Mouse (Mus musculus) CD4-positive, CD25-positive, alpha-beta regulatory T cell, adult 4 months (primary cell): ENCODE results near the gene Gm13277. TPM values are rescaled to one million over a fixed set of nuclear protein-coding genes. Genes with fewer than 3 reads are reported as not detected.
"Not testable (repeated sequence)": the region's sequence is repeated elsewhere in the genome, so short reads cannot be mapped to it uniquely, and the experiment has no call there.

Source experiments
- ATAC-seq: one replicate; pipeline ENCODE4 v1.8.0; 2017
- polyA plus RNA-seq, 2 experiments: library from polyadenylated mRNA; unstranded; fragments of 100-300 nt; shearing (Covaris generic); gene quantifications; one replicate each; pipeline ENCODE4 v1.2.1; 2017

Gm13277 gene
- polyA plus RNA-seq, result not detected

- not testable (repeated sequence) for ATAC-seq
Observed at GRCm38 (mm10) chr4:88788402-88788801, at the start of gene Gm13277. Gm13277 (plus strand) TSS chr4:88788632.

GRCm38 (mm10) chr4:88739036-88739435 is 49.4 kb upstream of the Gm13277 start:
- no peak for ATAC-seq

GRCm38 (mm10) chr4:88741426-88741825 is 47.0 kb upstream of the Gm13277 start:
- ATAC-seq, result no peak

GRCm38 (mm10) chr4:88742771-88743371 is 45.6 kb upstream of the Gm13277 start:
- ATAC-seq, result peak; percentile 66

GRCm38 (mm10) chr4:88744207-88744606 is 44.2 kb upstream of the Gm13277 start:
- peak; percentile 38 for ATAC-seq

- no peak for ATAC-seq
Observed at GRCm38 (mm10) chr4:88749926-88750325, 38.5 kb upstream of the Gm13277 start.

GRCm38 (mm10) chr4:88754818-88755340 is 33.6 kb upstream of the Gm13277 start, which contains the start of gene Gm13271:
Gm13271 (plus strand) TSS chr4:88754868.
- ATAC-seq, result not testable (repeated sequence)

- ATAC-seq, result not testable (repeated sequence)
Observed at GRCm38 (mm10) chr4:88756581-88757513, 31.6 kb upstream of the Gm13277 start.

GRCm38 (mm10) chr4:88757628-88758031 is 30.8 kb upstream of the Gm13277 start:
- ATAC-seq, result peak; percentile 100

- ATAC-seq, result not testable (repeated sequence)
Observed at GRCm38 (mm10) chr4:88758751-88759150, 29.7 kb upstream of the Gm13277 start.

GRCm38 (mm10) chr4:88759610-88760268 is 28.7 kb upstream of the Gm13277 start, which contains the start of gene Gm13283:
Gm13283 (plus strand) TSS chr4:88760119.
- ATAC-seq, result not testable (repeated sequence)

- not testable (repeated sequence) for ATAC-seq
Observed at GRCm38 (mm10) chr4:88760431-88760830, 28.0 kb upstream of the Gm13277 start.

- not testable (repeated sequence) for ATAC-seq
Observed at GRCm38 (mm10) chr4:88761776-88762175, 26.7 kb upstream of the Gm13277 start.

GRCm38 (mm10) chr4:88762341-88762740 is 26.1 kb upstream of the Gm13277 start:
- not testable (repeated sequence) for ATAC-seq

- ATAC-seq, result not testable (repeated sequence)
Observed at GRCm38 (mm10) chr4:88763384-88764018, 24.9 kb upstream of the Gm13277 start.

GRCm38 (mm10) chr4:88773534-88773933 is 14.9 kb upstream of the Gm13277 start, which contains the start of gene Gm13290:
Gm13290 (plus strand) TSS chr4:88773834.
- ATAC-seq, result not testable (repeated sequence)

- ATAC-seq, result not testable (repeated sequence)
Observed at GRCm38 (mm10) chr4:88776622-88777021, 11.8 kb upstream of the Gm13277 start, which contains the start of gene Gm13289. Gm13289 (plus strand) TSS chr4:88776922.

- ATAC-seq, result not testable (repeated sequence)
Observed at GRCm38 (mm10) chr4:88779550-88779949, 8.9 kb upstream of the Gm13277 start, which contains the start of gene Gm13272. Gm13272 (plus strand) TSS chr4:88779850.

- ATAC-seq, result not testable (repeated sequence)
Observed at GRCm38 (mm10) chr4:88780320-88780719, 8.1 kb upstream of the Gm13277 start.

GRCm38 (mm10) chr4:88781831-88782230 is 6.6 kb upstream of the Gm13277 start, which contains the start of gene Ifnz:
Ifnz (plus strand) TSS chr4:88782131.
- ATAC-seq, result not testable (repeated sequence)

GRCm38 (mm10) chr4:88782335-88782734 is 6.1 kb upstream of the Gm13277 start:
- ATAC-seq, result not testable (repeated sequence)
